Mouse (Mus musculus): ENCODE data around the gene Dnajb6.
"Not testable (repeated sequence)": the region's sequence is repeated elsewhere in the genome, so short reads cannot be mapped to it uniquely, and the experiment has no call there.

Gene Dnajb6

DNA sequence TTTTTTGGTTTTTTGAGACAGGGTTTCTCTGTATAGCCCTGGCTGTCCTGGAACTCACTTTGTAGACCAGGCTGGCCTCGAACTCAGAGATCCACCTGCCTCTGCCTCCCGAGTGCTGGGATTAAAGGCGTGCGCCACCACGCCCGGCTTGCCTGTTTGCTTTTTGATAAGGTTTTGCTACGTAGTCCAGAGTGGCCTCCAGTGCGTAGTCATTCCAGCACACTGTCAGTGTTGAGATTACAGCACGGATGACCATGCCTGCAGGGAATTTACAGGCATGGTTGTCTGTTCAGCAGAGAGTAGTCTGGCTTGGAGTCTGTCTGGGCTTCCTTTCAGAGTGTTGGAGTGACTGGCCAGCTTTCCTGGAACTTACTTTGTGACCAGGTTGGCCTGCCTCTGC, 44.2 kb downstream of the Dnajb6 start:
- DNase-seq (ENCODE audit: low read depth, low spot score); H3K27me3 ChIP-seq (ENCODE audit: control insufficient read depth, insufficient read depth, low read length, poor library complexity, severe bottlenecking); H3K36me3 ChIP-seq (ENCODE audit: control insufficient read depth, insufficient read depth, low read length, poor library complexity, severe bottlenecking): not testable (repeated sequence)

DNA sequence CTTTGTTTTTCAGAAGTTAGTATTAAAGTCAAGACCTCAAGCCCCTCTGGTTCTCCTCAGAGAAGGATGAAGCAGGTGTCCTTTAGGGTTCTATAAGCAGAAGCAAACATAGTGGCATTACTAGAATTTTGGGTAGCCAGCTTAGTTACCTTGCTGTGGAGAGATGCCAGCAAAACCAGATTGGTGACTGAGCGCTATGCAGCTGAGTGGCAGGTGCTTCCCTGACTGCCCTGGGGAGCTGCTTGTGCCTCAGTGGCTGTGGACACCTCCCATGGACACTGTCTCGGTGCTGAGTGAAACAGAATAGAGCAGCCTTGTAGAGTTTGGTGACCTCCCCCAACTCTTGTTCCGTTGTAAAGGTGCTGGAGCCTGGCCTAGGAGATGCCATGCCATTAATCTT, 46.8 kb downstream of the Dnajb6 start:
- DNase-seq (ENCODE audit: low read depth, low spot score): no peak
- Histone ChIP-seq H3K27me3 (ENCODE audit: control insufficient read depth, insufficient read depth, low read length, poor library complexity, severe bottlenecking) (no peaks in the 10 kb centered on the region), H3K36me3 (ENCODE audit: control insufficient read depth, insufficient read depth, low read length, poor library complexity, severe bottlenecking) (peaks cover 1% of the 10 kb centered on the region)

DNA sequence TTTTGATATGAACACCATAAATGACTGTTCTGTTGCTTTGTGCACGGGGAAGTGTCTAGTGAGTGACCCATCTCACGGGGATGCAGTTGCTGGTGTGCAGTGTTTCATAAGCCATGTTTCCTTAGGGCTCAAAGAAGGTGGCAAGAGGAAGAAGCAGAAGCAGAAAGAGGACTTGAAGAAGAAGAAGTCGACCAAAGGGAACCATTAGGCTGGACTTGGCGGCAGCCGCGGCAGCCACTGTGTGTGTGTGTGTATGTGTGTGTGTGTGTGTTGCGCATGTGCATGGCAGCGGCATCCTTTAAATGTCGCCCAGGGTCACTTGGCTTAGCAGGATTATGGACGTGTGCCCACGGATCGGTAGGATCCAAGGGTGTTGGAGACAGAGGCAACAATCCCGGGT, 49.4 kb downstream of the Dnajb6 start:
- not testable (repeated sequence) for H3K27me3 ChIP-seq (ENCODE audit: control insufficient read depth, insufficient read depth, low read length, poor library complexity, severe bottlenecking); DNase-seq (ENCODE audit: low read depth, low spot score); H3K36me3 ChIP-seq (ENCODE audit: control insufficient read depth, insufficient read depth, low read length, poor library complexity, severe bottlenecking)

DNA sequence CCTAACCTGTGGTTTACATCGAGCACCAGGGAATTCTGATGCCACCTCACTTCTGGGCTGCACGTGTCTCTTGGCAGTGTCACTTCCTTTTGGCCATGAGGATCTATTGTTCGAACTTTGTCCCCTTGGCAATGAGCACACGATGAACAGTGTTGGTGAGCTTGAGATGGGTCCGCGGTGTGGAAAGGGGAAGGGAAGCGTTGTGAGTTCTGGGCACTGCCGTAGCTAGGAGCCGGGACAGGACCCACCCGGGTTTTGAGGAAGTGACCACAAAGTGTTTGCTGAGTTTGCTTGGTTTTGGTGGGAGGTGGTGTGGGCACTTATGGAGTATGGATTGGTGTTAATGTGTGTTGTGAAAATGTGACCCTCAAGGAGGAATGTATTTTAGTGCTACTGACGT, 50.5 kb downstream of the Dnajb6 start:
- not testable (repeated sequence) for H3K27me3 ChIP-seq (ENCODE audit: control insufficient read depth, insufficient read depth, low read length, poor library complexity, severe bottlenecking); DNase-seq (ENCODE audit: low read depth, low spot score); H3K36me3 ChIP-seq (ENCODE audit: control insufficient read depth, insufficient read depth, low read length, poor library complexity, severe bottlenecking)

DNA sequence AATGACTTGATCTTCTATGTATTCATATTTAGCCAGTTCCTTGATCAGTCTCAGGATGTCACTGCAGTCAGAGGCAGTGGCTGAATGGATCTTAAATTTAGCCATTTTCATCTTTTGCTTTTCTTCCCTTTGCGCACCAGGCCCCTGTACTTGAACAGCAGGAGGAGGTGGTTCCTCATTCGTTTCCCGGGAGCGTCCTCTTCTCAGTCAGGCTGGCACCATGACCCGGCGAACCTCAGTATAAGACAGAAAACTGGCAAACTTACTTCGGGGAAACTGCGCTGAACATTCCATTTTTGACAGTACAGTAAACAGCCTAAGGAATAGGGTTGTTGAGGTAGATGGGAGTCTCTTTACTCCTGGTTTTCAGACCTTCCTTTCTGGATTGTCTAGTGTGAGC, 59.4 kb downstream of the Dnajb6 start:
- not testable (repeated sequence) for H3K27me3 ChIP-seq (ENCODE audit: control insufficient read depth, insufficient read depth, low read length, poor library complexity, severe bottlenecking); H3K36me3 ChIP-seq (ENCODE audit: control insufficient read depth, insufficient read depth, low read length, poor library complexity, severe bottlenecking); DNase-seq (ENCODE audit: low read depth, low spot score)

DNA sequence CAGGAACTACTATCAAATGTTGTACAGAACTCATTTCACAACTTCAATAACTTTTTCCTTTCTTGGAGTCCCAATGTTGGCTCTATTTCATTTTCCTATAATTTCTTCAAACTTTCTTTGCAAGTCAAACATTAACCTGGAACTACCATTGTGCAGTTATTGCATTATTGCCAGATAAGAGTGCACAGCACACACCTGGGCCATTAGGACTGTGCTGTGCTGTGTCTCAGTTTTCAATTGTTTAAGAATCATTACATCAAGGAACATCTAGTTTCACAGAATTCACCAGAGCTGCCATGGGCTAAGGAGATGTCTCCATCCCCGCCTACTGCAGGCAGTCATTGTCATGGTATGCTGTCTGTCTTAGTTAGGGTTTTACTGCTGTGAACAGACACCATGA, 73.5 kb downstream of the Dnajb6 start:
- Histone ChIP-seq H3K27me3 (ENCODE audit: control insufficient read depth, insufficient read depth, low read length, poor library complexity, severe bottlenecking) (no peaks in the 10 kb centered on the region), H3K36me3 (ENCODE audit: control insufficient read depth, insufficient read depth, low read length, poor library complexity, severe bottlenecking) (no peaks in the 10 kb centered on the region)

DNA sequence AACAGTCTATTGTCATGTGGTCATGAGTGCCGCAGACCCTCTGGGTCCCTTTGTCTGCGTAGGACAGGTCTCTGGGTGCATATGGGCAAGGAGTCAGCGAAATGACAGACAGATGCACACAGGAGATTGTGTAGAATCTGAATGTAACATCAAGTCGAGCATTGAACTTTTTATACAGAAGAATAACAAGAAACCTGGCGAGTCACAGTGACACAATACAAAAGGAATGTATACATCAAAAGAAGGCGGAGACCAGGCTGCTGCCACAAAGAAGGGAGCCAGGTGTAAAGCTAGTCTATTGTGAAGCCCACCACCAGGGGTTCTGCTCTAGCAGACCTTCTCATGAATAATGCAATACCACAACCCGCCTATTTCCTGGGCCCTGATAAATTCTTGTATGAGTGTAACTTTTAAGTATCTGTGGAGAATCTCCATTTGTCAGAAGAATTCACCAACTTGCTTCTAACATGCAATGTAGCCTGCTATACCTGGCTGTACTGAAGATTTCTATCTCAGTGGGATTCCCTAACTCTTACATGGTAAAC, 76.0 kb downstream of the Dnajb6 start:
- not testable (repeated sequence) for H3K27me3 ChIP-seq (ENCODE audit: control insufficient read depth, insufficient read depth, low read length, poor library complexity, severe bottlenecking); H3K36me3 ChIP-seq (ENCODE audit: control insufficient read depth, insufficient read depth, low read length, poor library complexity, severe bottlenecking); DNase-seq (ENCODE audit: low read depth, low spot score)

More for the DNA sequence above, 73.5 kb downstream of the Dnajb6 start:
- DNase-seq (ENCODE audit: low read depth, low spot score): no peak

DNA sequence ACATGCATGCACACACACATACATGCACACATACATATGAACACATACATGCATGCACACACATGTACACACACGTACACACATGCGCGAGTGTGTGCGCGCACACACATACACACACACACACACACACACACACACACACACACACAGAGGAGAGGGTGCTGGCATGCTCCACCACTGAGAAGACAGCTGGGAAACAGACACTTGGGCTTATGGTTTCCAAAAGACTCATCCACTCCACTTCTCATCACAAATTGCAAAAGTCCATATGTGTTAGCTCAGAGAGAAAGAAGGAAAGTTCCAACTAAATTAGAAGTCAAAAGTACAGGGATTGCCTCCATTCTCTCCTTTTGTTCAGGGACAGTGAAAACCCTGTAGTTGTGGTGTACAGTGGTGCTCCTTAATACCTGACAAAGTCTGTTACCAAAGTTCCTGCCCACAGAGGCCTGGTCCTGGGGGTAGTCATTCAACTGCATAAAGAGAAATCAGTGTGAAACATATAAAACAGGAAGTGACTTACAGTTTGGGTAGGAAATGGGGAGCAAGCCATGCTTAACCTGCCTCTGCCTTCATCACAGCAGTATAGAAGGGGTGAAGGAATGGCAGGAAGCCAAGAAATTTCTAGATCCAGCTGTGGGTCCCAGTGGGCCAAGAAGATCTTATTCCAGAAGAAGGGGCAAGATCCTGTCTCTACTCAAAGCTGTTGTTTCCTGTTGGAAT, 81.2 kb downstream of the Dnajb6 start:
- no peaks in the 10 kb centered on the region for H3K27me3 ChIP-seq (ENCODE audit: control insufficient read depth, insufficient read depth, low read length, poor library complexity, severe bottlenecking)
- H3K36me3 ChIP-seq (ENCODE audit: control insufficient read depth, insufficient read depth, low read length, poor library complexity, severe bottlenecking): no peaks in the 10 kb centered on the region
- peak; percentile 23 for DNase-seq (ENCODE audit: low read depth, low spot score)

DNA sequence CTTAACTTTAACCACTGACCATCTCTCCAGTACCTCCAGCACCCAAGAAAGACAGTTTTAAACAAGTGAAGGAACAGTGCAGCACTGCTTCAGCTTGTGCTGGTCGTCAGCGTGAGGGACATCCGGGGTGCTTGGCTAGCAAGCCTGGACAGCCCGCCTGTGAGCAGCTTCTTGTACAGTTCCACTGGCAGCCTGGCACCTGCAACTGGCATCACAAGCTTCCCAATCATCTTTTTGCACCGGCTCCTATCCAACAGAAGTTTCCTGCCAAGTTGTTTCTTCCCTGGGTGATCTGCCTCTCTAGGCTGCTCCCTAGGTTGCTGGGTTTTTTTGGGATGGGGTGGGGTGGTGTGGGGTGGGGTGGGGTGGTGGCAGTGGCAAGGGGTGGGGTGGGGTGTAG, 81.9 kb downstream of the Dnajb6 start:
- H3K27me3 ChIP-seq (ENCODE audit: control insufficient read depth, insufficient read depth, low read length, poor library complexity, severe bottlenecking): no peaks in the 10 kb centered on the region
- H3K36me3 ChIP-seq (ENCODE audit: control insufficient read depth, insufficient read depth, low read length, poor library complexity, severe bottlenecking): no peaks in the 10 kb centered on the region
- DNase-seq (ENCODE audit: low read depth, low spot score): no peak

DNA sequence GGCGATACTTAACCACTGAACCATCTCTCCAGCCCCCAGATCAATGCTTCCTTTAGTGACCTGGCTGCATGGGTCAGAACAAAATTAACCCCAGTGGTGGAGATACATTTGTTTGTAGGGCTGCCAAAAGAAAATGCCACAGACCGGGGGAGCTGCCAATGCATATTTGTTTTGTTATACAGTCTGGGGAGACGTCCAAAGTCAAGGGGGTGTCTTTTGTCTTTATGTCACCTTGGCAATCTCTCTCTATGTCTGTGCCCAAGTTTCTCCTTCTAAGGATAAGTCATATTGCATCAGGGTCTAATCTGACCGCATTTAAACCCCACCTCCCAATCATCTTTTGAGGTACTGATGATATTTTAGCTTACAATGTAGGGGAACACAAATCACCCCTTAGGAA, 82.8 kb downstream of the Dnajb6 start:
- DNase-seq (ENCODE audit: low read depth, low spot score): no peak
- Histone ChIP-seq H3K36me3 (ENCODE audit: control insufficient read depth, insufficient read depth, low read length, poor library complexity, severe bottlenecking) (no peaks in the 10 kb centered on the region), H3K27me3 (ENCODE audit: control insufficient read depth, insufficient read depth, low read length, poor library complexity, severe bottlenecking) (no peaks in the 10 kb centered on the region)

DNA sequence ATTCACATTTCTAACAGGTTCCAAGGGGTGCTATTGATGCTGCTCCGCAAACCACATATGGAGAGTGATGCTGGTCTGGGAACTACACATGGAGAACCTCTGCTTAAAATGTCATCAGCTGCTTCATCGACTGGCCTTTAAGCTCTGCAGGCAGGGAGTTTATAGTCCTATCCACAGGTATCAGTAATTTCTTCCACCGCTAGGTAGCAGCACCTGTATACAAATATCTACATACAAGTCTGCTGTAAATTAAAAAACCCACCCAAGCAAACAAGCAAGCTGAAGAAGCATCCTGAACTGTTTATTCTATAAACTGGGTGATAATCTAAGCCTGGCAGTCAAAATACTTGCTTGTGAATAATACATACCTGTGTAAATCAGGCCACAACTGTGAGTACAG, 89.3 kb downstream of the Dnajb6 start:
- Histone ChIP-seq H3K36me3 (ENCODE audit: control insufficient read depth, insufficient read depth, low read length, poor library complexity, severe bottlenecking) (no peaks in the 10 kb centered on the region), H3K27me3 (ENCODE audit: control insufficient read depth, insufficient read depth, low read length, poor library complexity, severe bottlenecking) (no peaks in the 10 kb centered on the region)
- DNase-seq (ENCODE audit: low read depth, low spot score): peak; percentile 77

DNA sequence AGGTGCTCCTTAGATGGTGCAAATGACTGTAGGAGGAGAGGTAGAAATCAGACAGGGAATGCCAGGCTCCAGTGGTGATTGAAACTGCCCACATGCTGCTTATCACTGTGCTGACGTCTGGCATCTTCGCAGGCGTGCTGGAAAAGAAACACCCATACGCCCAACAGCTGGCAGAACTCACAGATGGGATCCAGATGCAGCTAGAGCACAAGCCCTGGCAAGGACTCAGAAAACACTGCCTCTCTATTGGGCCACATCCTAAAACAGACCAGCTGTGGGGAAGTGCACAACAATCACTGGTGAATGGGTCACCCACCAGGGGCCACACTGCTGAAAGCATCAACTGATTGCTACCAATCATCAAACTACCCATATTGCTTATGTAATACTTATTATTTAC, 91.3 kb downstream of the Dnajb6 start:
- Histone ChIP-seq H3K36me3 (ENCODE audit: control insufficient read depth, insufficient read depth, low read length, poor library complexity, severe bottlenecking) (no peaks in the 10 kb centered on the region), H3K27me3 (ENCODE audit: control insufficient read depth, insufficient read depth, low read length, poor library complexity, severe bottlenecking) (no peaks in the 10 kb centered on the region)
- DNase-seq (ENCODE audit: low read depth, low spot score): no peak

DNA sequence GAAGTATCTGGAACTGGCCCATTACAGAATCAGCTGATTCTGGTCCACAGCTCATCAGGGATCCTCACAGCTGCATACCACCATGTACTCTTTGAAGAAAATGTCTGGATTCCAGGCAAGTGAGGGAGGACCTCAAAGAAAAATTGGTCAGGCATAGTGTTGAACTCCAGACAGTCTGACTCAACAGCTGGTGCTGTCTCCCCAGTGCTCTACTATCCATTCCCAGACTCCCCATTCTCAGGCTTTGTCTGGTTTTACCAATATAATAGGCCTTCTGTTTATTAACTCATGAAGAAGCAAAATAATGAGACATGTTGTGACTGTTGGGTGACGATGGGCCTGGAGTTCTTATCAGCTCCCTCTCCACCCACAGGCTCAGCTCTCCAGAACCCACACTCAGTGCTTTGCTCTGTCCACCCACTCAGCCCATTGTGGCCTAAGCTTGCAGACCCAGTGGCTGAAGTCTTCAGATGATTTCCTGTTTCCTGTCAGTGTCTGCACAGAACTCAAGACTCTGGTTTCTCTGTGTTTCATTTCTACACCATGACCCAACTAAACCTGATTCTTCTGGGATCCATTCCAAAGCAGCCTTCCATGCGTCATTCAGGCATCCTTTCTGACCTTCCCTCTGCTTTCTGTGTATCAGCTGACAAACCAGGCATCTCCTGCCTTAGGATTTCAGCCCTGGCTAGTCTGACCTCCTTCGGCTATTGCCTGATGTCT, 107.1 kb downstream of the Dnajb6 start:
- no peak for DNase-seq (ENCODE audit: low read depth, low spot score)
- Histone ChIP-seq H3K27me3 (ENCODE audit: control insufficient read depth, insufficient read depth, low read length, poor library complexity, severe bottlenecking) (no peaks in the 10 kb centered on the region), H3K36me3 (ENCODE audit: control insufficient read depth, insufficient read depth, low read length, poor library complexity, severe bottlenecking) (no peaks in the 10 kb centered on the region)

DNA sequence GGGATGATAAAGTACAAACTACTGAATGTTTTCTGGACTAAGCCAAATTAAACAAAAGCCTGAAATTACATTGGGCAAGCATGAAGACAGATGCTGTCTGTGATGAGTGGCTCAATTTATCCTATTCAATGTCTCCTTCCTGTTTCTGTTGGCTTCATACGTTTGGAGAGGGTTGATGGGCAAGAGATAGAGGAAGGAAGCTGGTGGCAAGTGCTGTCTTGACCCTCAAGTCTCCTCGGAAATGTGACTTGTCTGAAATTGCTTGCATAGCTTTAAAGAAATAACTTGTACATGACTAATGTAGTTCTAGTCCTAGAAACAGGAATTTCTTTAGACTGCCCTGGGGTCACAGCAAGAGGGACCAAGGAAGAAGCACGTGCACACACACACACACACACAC, 109.5 kb downstream of the Dnajb6 start:
- Histone ChIP-seq H3K27me3 (ENCODE audit: control insufficient read depth, insufficient read depth, low read length, poor library complexity, severe bottlenecking) (no peaks in the 10 kb centered on the region), H3K36me3 (ENCODE audit: control insufficient read depth, insufficient read depth, low read length, poor library complexity, severe bottlenecking) (no peaks in the 10 kb centered on the region)
- DNase-seq (ENCODE audit: low read depth, low spot score): no peak

DNA sequence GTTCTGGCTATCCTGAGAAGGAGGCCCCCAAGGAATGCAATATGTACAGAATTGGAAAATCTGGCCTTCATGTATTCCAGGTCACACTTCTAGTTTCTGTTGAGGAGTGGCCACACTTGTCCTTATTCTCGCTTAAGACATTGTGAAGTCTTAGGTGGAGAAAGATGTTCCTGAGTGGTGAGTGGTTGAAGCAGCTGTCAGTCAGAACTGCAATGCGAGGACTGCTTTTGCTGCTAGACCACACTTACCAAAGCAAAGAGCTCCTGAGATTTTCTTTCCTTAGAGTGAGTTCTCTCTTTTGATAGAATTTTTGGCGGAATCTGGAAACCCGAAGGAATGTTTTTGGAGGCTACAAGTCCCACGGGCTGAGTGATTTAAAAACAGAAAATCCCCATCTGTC, 112.0 kb downstream of the Dnajb6 start:
- Histone ChIP-seq H3K27me3 (ENCODE audit: control insufficient read depth, insufficient read depth, low read length, poor library complexity, severe bottlenecking) (no peaks in the 10 kb centered on the region), H3K36me3 (ENCODE audit: control insufficient read depth, insufficient read depth, low read length, poor library complexity, severe bottlenecking) (no peaks in the 10 kb centered on the region)
- no peak for DNase-seq (ENCODE audit: low read depth, low spot score)
